Mouse (Mus musculus): ENCODE data around the gene Lcat.

Gene Lcat

DNA sequence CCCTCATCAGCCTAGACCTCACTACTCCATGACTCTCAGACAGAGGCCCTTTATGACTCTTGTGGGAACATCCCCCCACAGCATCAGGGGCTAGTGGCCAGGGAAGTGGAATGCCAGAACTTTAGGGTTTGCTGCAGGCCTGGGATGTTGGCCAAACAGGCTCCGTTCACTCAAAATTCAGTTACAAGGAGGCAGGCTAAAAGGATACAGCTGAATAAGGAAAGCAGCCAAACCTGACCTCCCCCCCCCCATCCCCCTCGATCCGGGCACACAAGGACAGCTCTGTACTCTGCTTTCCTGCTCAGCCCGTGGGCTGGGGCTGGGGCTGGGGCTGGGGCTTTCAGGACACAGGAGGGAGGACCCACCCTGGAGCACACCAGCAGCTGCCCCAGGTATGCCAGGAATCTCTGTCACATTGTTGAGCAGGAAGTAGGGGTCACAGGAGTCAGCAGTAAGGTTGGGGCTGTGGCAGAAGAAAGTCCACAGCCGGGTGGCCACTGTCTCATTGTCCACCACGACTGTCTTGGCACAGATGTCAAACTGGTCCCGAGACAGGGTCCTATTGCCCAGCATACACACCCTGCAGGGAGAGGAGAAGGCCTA, 8.0 kb upstream of the Lcat start:
- in situ Hi-C loops (cut with MboI; ENCODE audit: low sequenced_read_pairs), result no loop called here

- in situ Hi-C loops (cut with MboI; ENCODE audit: low sequenced_read_pairs), result no loop called here
These were observed 6.2 kb upstream of the Lcat start for GRCm38 (mm10) chr8:105949350-105949749.

DNA sequence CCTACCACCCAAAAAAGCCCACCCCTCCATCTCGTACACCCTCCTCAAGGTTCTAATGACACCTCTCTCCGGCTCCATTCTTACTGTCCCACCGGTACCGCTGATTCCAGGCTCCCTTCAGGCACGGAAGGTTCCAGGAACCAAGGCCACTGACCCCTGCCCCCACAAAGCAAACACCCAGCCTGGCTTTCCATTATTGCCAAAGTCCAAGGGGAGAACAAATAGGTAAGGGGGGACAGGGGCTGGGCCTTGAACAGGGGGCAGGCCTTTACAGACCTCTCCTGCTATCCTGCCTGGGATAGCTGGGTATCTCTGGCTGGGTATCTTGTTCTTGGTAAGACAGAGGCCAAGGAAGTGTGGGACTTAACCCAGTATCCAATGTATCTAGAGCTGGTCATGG, 640 bp downstream of the Lcat start:
- in situ Hi-C loops (cut with MboI; ENCODE audit: low sequenced_read_pairs), result no loop called here

DNA sequence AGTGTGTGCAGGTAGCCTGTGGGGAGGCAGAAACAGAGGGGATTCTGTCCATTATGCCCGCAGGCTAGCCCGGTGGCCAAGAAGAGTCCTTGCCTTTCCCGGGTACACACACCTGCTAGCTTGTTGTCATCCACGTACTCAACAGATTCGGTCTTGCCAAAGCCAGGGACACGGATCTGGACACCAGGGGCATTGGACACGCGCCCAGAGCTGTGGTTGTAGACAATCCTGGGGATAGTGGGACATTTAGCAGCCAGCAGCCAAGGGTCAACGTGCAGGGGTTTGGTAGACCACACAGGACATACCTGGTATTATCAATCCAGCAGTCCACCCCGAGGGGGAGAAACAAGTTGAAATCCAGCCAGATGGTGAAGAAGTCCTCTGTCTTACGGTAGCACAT, 1.2 kb downstream of the Lcat start:
- in situ Hi-C loops (cut with MboI; ENCODE audit: low sequenced_read_pairs), result no loop called here

DNA sequence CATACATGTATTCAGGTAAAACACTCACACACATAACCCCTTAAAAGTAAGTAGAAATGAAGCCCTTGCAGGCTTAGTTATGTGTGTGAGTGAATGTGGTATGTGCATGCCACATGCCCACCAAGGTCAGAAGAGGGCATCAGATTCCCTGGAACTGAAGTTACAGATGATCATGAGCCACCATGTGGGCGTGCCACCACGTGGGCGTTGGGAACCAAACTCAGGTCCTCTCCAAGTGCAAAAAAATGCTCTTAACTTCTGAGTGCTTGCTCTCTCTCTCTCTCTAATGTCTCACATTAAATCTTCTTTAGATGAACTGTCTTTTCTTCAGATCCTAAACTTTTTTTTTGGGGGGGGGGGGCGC, 4.9 kb downstream of the Lcat start, which contains the start of gene Psmb10:
Psmb10 (minus strand) TSS at position 139 of the 364 bp plus-strand sequence.
- in situ Hi-C loops (cut with MboI; ENCODE audit: low sequenced_read_pairs), result no loop called here

GRCm38 (mm10) chr8:105937496-105938305, 5.5 kb downstream of the Lcat start:
- in situ Hi-C loops (cut with MboI; ENCODE audit: low sequenced_read_pairs), result no loop called here

GRCm38 (mm10) chr8:105936866-105937475, 6.2 kb downstream of the Lcat start:
- in situ Hi-C loops (cut with MboI; ENCODE audit: low sequenced_read_pairs), result no loop called here

GRCm38 (mm10) chr8:105935863-105936603, 7.1 kb downstream of the Lcat start:
- in situ Hi-C loops (cut with MboI; ENCODE audit: low sequenced_read_pairs), result no loop called here

DNA sequence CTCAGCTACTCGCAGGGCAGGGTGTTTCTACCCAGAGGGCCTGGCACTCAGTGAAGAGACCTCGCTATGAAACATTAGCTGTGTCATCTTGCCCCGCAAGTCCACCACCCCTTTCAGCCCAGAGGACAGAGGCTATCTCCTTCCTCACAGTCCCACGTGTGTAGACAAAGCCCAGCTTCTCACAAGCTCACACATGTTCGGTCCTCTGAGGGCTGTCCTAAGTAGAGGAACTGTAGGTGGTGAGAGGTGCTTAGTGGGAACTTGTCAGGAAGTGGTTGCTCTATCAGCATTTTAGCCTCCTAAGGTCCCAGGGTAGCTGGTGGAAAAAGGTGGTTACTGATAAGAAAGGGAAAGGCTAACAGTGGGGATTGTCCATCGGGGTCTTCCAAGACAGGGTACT, 8.1 kb downstream of the Lcat start:
- in situ Hi-C loops (cut with MboI; ENCODE audit: low sequenced_read_pairs), result no loop called here

- in situ Hi-C loops (cut with MboI; ENCODE audit: low sequenced_read_pairs), result no loop called here
These were observed 9.4 kb downstream of the Lcat start, which contains the start of gene Ctrl for GRCm38 (mm10) chr8:105933762-105934161. Gene Ctrl (minus strand): TSS chr8:105933862.

- in situ Hi-C loops (cut with MboI; ENCODE audit: low sequenced_read_pairs), result no loop called here
These were observed 10.7 kb downstream of the Lcat start for GRCm38 (mm10) chr8:105932525-105932924.

DNA sequence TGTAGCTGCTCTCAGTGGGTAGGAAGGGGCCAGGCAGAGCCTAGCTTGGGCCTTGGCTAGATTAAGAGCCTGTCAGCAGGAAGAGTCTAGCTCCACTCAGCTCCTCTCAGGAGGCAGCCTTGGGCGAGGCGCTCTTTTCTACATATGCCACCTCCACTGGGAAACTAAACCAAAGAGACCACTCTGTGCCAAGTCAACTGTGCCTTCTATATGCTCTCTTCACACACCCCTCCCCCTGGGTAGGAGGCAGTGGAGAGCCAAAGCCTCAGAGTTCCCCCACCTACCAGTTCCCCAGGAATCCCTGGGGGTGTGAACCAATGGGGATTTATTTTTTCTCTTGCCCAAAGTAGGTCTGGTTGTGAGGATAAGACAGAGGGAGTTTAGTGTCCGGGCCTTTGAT, 11.9 kb downstream of the Lcat start:
- in situ Hi-C loops (cut with MboI; ENCODE audit: low sequenced_read_pairs), result no loop called here

DNA sequence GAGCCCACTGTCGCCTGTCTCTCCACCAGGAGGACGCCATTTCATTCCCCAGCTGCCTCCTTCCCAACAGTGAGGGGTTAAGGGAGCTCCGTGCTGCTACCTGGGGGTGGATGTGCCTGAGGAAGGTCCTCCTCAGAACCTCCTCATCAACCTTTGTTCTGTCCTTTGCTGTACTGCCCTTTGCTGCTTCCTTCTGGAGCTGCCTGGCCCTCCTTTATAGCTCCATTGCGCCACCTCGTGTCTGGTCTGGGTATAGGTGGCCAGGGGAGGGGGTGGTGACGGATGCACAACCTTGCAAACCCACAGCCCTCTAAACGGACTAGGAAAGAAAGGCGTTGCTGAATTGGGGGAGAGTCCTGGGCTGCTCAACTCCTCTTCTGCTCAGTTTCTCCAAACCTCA, 12.6 kb downstream of the Lcat start:
- in situ Hi-C loops (cut with MboI; ENCODE audit: low sequenced_read_pairs), result no loop called here

GRCm38 (mm10) chr8:105925123-105925522, 18.1 kb downstream of the Lcat start:
- in situ Hi-C loops (cut with MboI; ENCODE audit: low sequenced_read_pairs), result no loop called here

DNA sequence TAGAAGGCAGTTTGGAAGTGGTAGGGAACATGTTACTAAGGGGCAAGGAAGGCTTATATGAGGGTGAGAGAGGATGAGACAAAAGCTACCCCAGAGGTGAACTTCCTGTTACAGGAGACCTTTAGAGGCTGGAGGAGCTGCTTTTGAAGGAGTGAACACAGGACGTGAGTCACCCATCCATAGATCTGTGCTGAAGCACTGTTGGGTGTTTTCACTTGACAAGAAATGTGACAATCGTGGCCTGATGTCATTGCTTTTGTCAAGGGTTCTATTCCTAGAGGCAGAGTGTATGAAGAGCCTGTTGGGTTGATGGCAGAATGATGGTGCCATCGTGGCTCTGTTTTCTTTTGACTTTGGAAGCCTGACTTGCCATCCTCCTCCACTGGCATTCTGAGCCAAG, 23.8 kb downstream of the Lcat start:
- in situ Hi-C loops (cut with MboI; ENCODE audit: low sequenced_read_pairs), result no loop called here

DNA sequence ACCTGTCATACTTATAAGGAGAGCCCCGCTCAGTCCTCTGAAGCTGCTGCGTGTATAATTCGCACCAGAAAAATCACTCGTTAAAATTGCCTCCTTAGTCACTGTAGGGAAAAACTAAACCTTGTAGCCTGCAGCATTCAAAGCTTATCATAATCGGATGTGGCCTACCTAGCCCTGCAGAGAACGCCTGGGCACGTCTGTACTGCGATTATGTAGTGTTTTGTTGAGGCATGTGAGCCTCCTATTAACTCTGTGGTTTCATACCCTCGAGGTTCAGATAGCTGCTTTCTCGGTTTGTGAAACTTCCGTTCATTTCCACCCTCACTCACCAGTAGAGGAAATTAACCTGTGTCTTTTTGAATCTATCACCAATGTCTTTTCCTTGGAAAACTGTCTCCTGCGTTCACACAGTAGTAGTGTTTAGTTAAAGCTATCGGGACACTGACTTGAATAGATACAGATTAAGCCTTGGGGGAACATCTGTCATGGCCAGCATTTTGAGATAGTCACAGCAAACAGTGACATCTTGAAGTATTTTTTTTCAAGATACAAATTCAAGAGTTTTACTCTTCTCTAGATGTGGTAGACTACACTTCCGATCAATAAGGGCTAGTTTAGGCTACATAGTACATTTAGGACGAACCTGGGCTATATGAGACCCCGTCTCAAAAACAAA, 42.1 kb downstream of the Lcat start:
- in situ Hi-C loops (cut with MboI; ENCODE audit: low sequenced_read_pairs), result no loop called here

DNA sequence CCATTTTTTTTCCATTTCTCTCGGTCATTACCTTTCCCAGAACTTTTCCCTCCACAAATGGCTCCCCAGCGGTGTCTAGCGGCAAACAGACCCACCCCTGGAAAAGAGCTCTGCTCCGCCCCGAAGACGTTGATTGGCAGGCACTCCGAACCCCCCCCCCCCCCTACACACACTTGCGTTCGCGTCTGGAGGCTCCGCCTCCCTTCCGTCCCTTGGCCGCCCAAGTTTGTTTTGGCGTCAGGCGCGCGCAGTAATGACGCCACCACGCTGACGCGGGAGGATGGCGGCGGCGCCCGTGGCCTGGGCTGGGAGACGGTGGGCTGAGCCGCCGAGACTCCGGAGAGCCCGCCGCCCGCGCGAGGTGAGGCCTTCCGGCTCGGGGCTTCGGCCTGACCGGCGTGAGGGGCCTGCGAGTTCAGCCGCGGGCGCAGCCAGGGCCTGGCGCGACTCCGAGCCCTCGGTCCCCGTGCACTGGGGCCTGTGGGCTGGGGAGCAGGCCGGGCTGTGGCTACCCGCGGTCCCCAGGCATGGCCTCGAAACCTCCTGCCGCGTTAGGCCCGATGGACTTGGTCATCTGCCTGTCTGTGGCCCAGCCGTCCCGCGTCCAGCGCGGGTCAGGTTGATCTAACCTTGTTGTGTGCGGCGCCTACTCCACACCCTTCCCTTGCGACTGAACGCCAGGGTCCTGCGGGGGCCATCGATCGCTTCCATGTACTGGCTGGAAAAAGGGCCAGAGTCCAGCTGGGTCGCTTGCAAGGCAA, 42.8 kb downstream of the Lcat start, which contains the start of gene Pskh1:
Pskh1 (plus strand) TSS at position 262 of the 761 bp plus-strand sequence.
- in situ Hi-C loops (cut with MboI; ENCODE audit: low sequenced_read_pairs), result no loop called here

- in situ Hi-C loops (cut with MboI; ENCODE audit: low sequenced_read_pairs), result no loop called here
These were observed 45.2 kb downstream of the Lcat start for GRCm38 (mm10) chr8:105897801-105898480.

DNA sequence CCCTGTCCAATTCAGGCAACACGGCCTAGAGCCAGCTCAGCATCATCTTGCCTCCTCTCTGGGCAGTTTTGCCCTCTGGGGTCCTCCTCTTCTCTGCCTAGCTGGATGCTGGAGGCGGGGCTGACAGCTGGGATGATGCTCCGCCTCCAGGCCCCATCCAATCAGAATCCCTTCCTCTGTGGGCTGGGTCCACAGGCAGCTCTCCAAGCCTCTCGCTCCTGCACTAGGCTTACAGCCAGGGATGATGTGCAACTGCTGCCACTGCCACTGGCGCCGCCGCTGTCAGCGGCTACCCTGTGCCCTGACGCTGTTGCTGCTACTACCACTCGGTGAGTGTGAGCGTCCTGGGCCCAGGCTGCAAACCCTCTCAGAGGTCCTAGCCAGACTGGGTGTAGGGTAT, 49.8 kb downstream of the Lcat start, which contains the start of gene Nrn1l:
Nrn1l (plus strand) TSS at position 229 of the 400 bp plus-strand sequence.
- in situ Hi-C loops (cut with MboI; ENCODE audit: low sequenced_read_pairs), result no loop called here
